Mouse (Mus musculus) small intestine, adult 2 months (tissue): ENCODE measurements at regions not wholly inside any gene's neighbourhood (a gene's known extent, or its start where the extent isn't known, plus 50 kb on each side); places are given as distances from the start of the nearest gene placed in this dataset.

Experiments
- H3K27ac ChIP-seq: fragments of 200-500 bp; 2 replicates; pipeline ENCODE4 v1.5.1; 2012; ENCODE audit warnings: low read depth, low read length, control low read depth, inconsistent platforms; ENCODE audit not compliant: insufficient read depth
- H3K27me3 ChIP-seq: fragments of 200-500 bp; 2 replicates; pipeline ENCODE4 v1.6.1; 2012; ENCODE audit warnings: mild to moderate bottlenecking, moderate library complexity, low read length, inconsistent platforms; ENCODE audit not compliant: control insufficient read depth, insufficient read depth
- H3K36me3 ChIP-seq: fragments of 200-500 bp; 2 replicates; pipeline ENCODE4 v1.6.1; 2012; ENCODE audit warnings: mild to moderate bottlenecking, low read length, control low read depth, inconsistent platforms; ENCODE audit not compliant: control insufficient read depth, insufficient read depth
- H3K4me1 ChIP-seq: fragments of 200-500 bp; 2 replicates; pipeline ENCODE4 v1.6.1; 2012; ENCODE audit warnings: low read length, inconsistent platforms, mixed read lengths; ENCODE audit not compliant: control insufficient read depth, insufficient read depth, insufficient read length
- H3K4me3 ChIP-seq: fragments of 200-500 bp; 2 replicates; pipeline ENCODE4 v1.5.1; 2012; ENCODE audit warnings: low read depth, mild to moderate bottlenecking, control low read depth, inconsistent platforms, low read length, moderate library complexity
- CTCF ChIP-seq: fragments of 200-500 bp; IDR thresholded peaks from 2 replicates; pipeline ENCODE4 v1.5.1; 2012; ENCODE audit warnings: low read depth, mild to moderate bottlenecking, control low read depth, inconsistent platforms, low read length, moderate library complexity, mixed read lengths; ENCODE audit not compliant: insufficient replicate concordance, insufficient read length; ENCODE audit errors: extremely low read depth
- POLR2A ChIP-seq: fragments of 200-500 bp; IDR thresholded peaks from 2 replicates; pipeline ENCODE4 v1.6.1; 2012; ENCODE audit warnings: low read depth, mild to moderate bottlenecking, control low read depth, inconsistent platforms, low read length, moderate library complexity
- WGBS: fragments of 180-500 bp; shearing (Covaris S2); methylation state at CpG from one replicate; pipeline ENCODE4 v1.1.7; 2018; 5-methylcytosine and 5-hydroxymethylcytosine counted together

DNA sequence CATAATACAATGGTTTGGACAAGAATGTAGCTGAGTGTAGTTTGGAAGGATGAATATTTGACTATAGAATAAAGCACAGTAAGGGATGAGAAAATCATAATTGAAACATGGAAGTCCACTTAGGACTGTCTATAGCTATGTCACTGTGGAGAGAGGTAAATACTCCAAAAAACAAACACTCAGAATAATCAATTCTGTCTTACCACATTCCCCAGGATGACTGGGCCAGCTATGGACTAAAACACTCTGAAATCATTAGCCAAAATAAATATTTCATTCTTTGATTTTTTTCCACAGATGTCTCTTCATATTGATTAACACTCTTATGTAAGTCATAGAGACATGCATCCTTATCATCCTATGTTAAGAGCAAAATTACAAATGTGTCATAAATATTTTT is 274.1 kb upstream of the Klf6 start:
- no peak overlapping the region for H3K4me3 ChIP-seq
- no peaks in the 10 kb centered on the region for H3K36me3 ChIP-seq
- H3K27me3 ChIP-seq: no peaks in the 10 kb centered on the region
- TF ChIP-seq CTCF (no peak), POLR2A (no peak)
- H3K27ac ChIP-seq: no peak overlapping the region
- H3K4me1 ChIP-seq: no peaks in the 10 kb centered on the region

- H3K36me3 ChIP-seq: no peaks in the 10 kb centered on the region
- no peaks in the 10 kb centered on the region for H3K4me1 ChIP-seq
- WGBS: 85% methylated on average over 2 of the region's 2 CpGs
- H3K27me3 ChIP-seq: no peaks in the 10 kb centered on the region
- TF ChIP-seq POLR2A: no peak
- TF ChIP-seq CTCF: no peak
- no peak overlapping the region for H3K4me3 ChIP-seq
- H3K27ac ChIP-seq: no peak overlapping the region
These were observed 270.0 kb upstream of the Klf6 start for GRCm38 (mm10) chr13:5591286-5591685.

DNA sequence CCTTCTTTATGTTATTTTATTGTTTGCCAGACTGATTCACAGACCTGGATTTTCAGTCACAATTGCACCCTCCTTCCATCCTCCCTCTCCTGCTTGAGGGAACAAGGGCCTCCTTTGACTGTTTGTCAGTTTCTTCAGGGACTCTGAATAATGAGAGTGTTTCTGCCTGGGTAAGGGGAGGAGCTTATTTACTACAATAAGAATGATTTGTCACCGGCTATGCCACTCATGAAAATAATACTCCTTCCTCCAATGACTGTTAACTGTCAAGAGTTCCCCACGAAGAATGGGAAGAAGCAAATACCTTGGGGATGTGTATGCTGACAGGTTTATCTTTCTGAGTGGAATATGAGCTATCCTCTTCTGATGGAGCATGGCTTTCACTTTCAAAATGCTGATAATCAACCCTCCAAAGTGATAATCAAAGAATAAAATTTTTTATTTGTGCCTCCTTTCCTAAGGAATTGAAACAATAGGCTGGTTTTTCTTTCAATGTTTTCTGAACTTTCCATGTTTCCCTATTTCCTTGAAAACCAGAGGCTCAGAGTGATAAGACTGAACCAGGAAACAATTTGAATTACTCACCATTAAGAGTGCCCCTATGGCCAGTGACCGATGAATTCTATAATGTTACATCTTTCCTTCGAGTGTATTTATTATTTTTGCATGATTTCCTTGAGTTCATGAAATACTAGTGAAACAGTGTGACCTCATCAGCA is 269.3 kb upstream of the Klf6 start:
- H3K27ac ChIP-seq: no peak overlapping the region
- H3K4me3 ChIP-seq: no peak overlapping the region
- H3K36me3 ChIP-seq: no peaks in the 10 kb centered on the region
- TF ChIP-seq POLR2A: no peak
- TF ChIP-seq CTCF: no peak
- WGBS: 41% methylated on average over 4 of the region's 4 CpGs
- no peaks in the 10 kb centered on the region for H3K4me1 ChIP-seq
- H3K27me3 ChIP-seq: no peaks in the 10 kb centered on the region

GRCm38 (mm10) chr13:5592556-5593061 is 268.7 kb upstream of the Klf6 start:
- WGBS: 48% methylated on average over 3 of the region's 3 CpGs
- no peak for TF ChIP-seq CTCF
- no peak for TF ChIP-seq POLR2A
- Histone ChIP-seq H3K4me1 (no peaks in the 10 kb centered on the region), H3K4me3 (no peak overlapping the region), H3K36me3 (no peaks in the 10 kb centered on the region), H3K27ac (no peak overlapping the region), H3K27me3 (no peaks in the 10 kb centered on the region)

DNA sequence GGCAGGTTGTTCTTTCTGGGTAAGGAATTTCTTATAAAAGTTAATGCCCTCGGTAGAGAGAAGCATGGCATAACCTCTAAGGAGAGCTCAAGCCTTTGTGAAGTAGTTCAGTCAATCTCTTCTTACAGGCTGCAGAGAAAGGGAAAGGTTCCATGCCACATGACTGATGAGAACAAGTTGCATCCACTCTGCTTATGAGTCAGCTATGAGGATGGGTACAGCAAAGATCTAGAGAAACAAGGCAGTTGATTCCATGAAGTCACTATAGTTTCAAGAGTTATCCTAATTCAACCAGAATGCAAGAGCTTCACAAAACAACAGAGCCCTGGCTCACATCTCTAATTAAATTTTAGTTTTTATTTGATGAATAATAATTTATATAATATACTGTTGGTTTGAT is 259.6 kb upstream of the Klf6 start:
- H3K27me3 ChIP-seq: no peaks in the 10 kb centered on the region
- no peak for TF ChIP-seq CTCF
- TF ChIP-seq POLR2A: no peak
- no peaks in the 10 kb centered on the region for H3K36me3 ChIP-seq
- 96% methylated on average over 1 of the region's 1 CpGs for WGBS
- H3K4me1 ChIP-seq: no peaks in the 10 kb centered on the region
- no peak overlapping the region for H3K4me3 ChIP-seq
- no peak overlapping the region for H3K27ac ChIP-seq

DNA sequence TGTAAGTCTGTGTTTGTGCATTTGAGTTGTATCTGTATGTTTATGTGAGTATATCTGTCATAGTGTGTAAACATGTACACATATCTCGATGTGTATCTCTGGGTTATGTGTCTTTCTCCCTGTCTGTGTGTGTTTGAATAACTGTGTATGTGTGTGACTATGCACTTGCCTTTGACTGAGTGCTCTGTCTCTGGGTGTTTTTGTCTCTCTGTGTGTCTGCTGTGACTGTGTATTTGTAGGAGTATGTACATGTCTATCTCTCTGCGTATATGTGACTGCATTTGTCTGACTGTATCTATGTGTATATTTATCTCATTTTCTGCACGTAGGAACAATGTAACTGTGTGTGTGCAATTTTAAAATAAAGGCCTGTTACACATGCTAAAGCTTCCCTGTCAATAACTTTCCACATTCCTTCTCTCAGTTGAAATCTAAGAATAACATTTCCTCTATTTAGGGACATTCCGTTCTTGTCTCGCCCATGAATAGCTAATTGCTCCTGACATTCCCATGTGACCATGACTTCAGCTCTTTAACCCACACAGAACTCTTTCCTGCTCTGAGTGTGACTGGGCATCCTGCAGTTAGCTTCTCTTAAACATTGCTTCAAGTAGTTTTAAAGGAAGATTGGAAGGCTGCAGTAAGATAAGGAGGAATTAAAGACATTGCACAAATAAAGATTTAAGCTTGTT is 257.2 kb upstream of the Klf6 start:
- no peak for TF ChIP-seq CTCF
- TF ChIP-seq POLR2A: no peak
- Histone ChIP-seq H3K4me1 (no peaks in the 10 kb centered on the region), H3K27me3 (no peaks in the 10 kb centered on the region), H3K27ac (no peak overlapping the region), H3K36me3 (no peaks in the 10 kb centered on the region), H3K4me3 (no peak overlapping the region)
- WGBS: 51% methylated on average over 5 of the region's 5 CpGs

- H3K36me3 ChIP-seq: no peaks in the 10 kb centered on the region
- H3K27me3 ChIP-seq: no peaks in the 10 kb centered on the region
- no peak overlapping the region for H3K27ac ChIP-seq
- no peaks in the 10 kb centered on the region for H3K4me1 ChIP-seq
- H3K4me3 ChIP-seq: no peak overlapping the region
- TF ChIP-seq CTCF (no peak), POLR2A (no peak)
These were observed 255.9 kb upstream of the Klf6 start for GRCm38 (mm10) chr13:5605418-5605817.
